Mouse (Mus musculus): ENCODE measurements around the gene Fry.
A peak's percentile ranks its signal among the peaks of the same experiment; 100 is the strongest.

The Fry gene

DNA sequence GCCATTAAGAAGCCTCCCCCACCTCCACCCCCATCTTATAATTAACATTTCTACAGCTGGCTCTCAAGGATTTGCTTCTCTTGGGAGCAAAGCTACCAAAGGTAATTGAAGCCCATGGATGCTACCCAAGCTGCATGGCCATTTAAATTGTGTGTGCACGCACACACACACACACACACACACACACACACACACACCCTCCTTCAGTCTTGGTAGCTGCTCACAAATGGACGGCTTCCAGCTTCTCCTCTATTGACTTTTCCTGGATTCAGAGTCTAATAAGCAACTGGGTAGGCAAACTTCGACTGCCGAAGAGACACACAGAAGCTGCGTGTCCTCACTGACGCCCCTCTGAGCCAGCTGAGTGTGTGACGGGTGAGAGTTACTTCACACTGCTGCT, 11.7 kb downstream of the Fry start:
- no peak for DNase-seq (ENCODE audit: low spot score)

DNA sequence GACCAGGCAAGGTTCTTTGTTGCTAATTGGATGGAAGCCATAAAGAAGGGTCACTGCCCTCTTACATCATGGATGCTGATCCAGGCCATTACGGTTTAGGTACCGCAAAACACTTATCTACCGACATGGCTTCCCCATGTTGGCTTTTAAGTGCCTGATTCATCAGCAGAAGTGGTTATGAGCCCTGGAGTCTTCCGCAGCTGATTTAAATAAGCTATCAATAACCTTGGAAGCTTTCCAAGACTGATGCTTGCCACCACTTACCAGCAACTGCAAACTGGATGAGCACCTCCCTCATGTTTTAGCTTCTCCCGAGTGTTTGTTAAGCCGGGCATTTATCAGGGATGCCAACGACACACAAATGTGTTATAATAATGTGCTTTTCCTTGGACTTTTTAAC, 12.7 kb downstream of the Fry start:
- DNase-seq (ENCODE audit: low spot score), result peak; percentile 21

DNA sequence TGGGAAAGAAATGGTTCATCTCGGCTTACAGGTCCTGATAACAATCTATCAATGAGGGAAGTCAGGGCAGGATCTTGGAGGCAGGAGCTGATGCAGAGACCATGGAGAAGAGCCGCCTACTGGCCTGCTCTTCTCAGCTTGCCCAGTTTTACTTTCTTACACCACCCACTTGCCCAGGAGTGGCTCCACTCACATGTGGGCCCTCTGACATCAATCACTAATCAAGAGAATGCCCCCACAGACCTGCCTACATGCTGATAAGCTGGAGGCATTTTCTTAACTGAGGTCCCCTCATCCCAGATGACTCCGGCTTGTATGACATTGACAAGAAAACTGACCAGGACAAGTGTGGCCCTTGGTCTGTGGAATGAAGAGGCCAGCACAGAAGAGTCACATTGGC, 16.2 kb downstream of the Fry start:
- no peak for DNase-seq (ENCODE audit: low spot score)

DNA sequence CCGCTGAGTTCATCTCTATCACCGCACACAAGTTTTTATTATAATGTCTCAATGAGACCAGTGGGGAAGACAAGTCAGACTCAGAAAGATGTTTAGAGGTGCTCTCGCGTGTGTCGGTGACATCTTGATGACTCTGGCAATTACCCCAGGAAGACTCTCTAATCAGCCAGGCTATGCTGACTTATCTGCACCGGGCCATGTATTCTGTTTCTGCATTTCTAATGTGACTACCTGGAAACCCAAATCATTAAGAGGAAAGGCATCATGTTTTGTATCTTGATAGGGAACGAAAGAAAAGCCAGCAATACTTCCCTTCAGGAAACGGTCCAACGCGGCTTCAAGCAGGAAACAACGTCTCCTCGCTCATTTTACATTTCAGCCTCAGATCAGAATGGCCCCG, 17.1 kb downstream of the Fry start:
- DNase-seq (ENCODE audit: low spot score), result no peak

DNA sequence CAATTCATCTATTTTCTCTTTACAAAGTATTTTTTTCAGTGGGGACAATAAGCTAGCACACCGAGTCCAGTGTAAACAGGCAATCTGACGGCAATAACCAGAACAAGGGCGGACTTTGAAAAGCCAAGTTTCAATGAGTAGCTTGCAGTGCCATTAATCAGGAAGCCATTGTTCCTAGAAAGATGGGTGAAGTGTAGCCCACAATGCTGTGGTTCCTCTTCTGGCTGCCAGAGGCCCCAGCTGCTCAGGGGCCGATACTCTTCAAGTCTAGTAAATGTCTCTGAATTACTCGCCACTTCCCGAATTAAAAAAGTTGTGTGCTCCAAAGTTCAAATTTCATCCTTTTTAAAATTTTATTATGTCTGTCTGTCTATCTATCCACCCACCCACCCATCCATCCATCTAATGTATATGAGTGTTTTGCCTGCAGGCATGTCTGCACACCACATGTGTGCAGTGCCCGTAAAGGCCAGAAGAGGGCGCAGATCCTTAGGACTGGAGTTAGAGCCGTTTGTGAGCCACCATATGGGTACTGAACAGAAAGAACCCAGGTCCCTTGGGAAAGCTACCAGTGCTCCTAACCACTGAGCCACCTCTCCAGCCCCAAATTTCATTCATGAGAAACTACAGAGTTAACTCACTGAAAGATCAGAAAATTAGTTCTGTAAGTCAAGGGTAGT, 19.5 kb downstream of the Fry start:
- DNase-seq (ENCODE audit: low spot score), result no peak

DNA sequence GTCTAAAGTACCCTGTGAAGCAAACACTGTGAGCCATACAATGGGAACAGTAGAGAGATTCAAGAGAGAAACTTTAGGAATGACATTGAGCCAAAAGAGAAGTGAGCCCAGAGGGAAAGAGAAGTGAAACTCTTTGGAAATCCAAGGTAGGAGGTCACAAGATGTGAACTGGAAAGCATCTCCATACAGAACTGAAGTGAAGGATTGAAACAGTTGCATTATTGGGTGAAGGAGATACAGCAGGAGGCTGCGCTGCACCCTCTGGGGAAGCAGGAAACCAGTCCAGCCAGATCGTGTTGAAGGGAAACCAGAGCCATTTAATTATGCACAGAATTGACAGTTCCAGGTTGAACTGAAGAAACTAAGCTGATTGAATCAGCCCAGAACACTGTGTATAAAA, 22.1 kb downstream of the Fry start:
- DNase-seq (ENCODE audit: low spot score), result no peak

DNA sequence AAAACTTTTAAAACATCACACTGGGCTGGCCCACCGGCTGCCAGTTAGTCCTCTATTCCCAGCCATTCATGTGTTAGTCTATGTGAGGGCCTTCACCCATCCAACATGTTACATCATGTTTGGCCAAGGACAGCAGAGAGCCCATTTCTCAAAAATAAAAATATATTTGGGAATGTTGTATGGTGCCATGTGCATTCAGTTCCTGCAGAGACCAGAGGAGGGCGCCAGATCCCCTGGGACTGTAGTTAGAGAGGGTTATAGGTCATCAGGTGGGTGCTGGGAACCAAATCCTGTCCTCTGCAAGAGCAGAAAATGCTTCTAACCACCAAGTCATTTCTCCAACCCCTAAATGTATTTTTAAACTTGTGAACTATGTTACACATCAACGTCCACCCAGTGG, 27.5 kb downstream of the Fry start:
- no peak for DNase-seq (ENCODE audit: low spot score)

DNA sequence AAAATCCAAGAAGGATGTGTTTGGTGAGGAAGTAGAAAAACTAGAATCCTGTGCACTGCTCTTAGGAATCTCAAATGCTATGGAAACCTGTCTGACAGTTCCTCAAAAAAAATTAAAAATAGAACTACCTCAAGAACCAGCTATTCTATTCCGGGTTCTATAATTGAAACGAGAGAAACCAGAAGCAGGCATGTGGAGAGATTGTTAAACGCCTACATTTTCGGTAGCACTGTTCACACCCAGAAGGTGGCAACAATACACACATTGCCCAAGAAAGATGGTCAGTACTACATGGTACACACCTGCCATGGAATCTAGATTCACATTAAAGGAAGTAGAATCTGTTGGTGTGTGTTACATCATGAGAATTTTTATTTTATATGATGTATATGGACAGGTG, 28.2 kb downstream of the Fry start:
- DNase-seq (ENCODE audit: low spot score), result no peak

DNA sequence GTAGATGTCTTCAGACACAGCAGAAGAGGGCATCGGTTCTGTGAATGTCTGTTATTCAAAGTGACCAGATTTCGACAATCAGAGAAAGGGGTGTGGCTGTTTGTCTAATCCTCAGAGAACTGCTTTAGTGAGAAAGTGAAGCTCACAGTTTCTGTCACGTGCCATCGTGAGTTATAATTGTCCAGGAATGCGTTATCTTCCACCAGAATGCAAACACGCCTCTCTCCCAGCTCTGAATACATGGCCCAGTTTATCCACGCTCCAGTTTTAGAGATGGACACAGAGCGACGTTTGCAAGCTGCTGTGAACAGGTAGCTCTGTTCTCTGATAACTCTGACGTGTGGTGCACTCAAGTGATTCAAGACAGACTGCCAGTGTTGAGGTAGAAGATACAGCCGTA, 31.3 kb downstream of the Fry start:
- no peak for DNase-seq (ENCODE audit: low spot score)

DNA sequence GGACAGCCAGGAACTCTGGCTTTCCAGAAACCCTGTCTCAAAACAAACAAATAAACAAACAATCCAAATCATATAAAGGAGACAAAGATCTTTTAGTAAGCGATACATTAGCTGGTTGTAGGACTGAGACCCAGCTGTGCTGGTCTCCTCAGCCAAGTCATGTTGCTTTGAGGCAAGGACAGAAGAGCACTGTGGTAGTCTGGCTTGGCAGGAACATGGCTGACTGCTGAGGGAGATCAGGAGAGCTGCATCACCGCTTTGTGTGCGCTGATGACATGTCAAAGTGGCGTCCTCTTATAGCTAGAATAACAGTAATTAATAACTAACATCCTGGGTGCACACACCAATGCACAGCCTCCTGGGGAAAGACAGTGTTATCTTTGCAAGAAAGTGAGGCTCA, 32.5 kb downstream of the Fry start:
- no peak for DNase-seq (ENCODE audit: low spot score)

DNA sequence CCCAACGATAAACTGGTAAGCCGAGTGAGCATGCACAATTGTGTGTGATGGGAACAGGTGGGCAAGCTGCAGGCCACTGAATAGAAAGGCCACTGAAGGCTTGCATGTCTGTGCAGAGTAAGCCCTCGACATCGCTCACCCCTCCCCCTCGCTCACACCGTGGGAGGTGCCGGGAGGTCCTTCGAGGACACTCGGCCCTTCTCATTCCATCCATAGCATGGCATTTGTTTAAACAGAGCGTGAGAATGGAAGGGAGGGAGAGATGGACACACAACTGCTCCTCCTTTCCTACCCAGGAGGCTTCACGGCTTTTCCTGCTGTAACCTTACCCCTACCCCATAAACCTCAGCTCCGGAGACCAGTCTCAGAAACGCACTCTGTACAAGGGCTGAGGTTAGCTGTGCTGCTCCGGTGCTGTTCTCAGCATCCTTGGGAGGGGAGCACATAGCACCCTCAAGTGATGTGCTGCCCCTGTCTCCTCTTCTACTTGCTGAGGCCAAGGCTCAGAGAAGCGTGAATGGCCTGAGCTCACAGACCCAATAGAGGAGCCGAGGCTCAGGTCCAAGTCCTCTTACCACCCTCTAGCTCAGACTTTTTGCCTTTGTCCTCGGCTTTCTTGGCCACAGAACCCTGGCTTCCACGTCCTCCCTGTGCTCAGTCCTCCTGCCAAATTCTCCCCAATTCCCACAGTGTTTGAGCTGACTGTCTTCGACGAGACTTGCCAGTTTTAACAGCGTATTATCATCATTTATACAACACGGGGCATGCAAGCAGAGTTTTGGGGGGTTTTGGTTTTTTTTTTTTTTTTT, 33.8 kb downstream of the Fry start:
- no peak for DNase-seq (ENCODE audit: low spot score)

DNA sequence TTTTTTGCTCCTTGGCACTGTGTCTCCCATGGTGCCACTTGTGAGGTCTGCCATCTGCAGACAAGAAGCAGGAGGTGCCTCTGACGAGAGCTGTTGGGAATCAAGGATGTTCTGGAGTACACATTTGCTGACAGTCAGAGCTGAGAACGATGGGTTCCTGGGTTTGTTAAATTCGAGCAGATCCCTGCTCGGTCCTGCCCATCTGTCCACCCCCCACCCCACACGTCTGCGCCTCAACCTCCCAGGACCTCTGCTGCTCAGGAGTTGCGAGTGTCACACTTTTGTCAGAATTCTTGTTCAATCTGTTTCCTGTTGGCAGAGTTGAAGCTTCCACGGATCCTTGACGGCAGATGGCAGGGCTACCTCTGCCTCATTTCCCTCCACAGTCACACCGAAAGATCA, 34.4 kb downstream of the Fry start:
- no peak for DNase-seq (ENCODE audit: low spot score)

DNA sequence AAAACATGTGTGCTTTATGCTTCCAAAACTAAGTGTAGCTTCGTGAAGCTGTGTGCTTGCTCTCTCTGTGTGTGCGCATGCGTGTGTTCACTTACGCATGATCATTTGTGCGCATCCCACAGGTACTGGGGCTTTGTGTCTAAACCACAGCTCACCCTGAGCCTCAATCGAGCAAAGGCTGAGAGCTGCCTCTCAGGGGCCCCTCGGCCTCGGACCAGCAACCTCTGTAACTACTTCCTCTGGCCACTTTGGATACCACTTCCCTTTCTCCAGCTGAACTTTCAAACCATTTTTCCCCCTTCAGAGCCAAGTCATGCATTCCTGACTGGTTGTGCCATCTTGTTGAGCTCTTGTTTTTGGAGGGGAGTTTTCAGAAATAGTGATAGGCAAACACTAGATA, 36.9 kb downstream of the Fry start:
- DNase-seq (ENCODE audit: low spot score), result no peak

DNA sequence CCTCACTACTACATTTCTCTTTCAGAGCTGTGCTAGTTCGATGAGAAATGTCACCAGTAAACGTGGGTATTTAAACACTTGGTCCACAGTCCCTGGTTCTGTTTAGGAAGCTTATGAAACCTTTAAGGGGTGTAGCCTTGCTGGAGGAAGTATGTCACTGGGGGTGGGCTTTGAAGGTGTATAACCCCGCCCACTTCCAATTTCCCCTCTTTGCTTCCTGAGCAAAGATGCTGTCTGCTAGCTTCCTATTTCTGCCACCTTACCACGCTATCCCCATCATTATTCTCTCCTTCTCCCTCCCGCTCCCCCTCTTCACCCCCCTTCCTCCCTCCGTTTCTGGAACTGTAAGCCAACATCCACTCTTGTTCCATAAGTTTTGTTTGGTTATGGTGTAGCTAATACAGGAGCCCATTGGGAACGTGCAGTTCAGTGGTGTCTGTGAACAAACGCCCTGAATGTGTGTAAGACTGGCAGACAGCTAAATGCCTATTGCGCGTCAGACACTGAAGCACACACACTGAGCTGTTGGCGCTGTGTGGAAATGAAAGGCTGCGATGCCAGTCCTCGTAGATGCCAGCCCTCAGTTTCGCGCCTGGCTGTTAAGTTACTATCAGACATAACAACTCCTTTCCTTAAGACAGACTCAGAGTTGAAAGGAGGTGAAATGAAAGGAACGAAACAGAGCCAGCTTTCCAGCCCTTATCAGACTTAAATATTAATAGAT, 37.8 kb downstream of the Fry start:
- no peak for DNase-seq (ENCODE audit: low spot score)

DNA sequence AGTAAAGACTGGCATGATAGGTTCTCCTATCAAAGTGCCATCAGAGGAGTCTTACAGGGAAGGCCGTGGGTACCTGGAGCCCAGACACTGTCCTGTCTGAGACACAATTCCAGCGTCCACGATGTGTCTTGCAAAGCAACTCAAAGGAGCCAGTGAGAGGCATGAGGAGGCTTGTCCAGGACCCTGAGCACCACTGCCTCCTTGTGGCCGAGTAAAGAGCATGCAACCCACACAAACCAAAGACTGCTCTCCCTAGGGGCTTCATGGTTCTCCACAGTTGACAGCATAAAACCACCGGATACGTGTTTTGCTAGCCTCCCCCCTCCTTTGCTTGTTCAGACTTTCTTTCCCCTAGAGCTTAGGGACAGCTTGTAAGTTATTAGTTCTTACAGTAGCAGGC, 39.2 kb downstream of the Fry start:
- DNase-seq (ENCODE audit: low spot score), result no peak

DNA sequence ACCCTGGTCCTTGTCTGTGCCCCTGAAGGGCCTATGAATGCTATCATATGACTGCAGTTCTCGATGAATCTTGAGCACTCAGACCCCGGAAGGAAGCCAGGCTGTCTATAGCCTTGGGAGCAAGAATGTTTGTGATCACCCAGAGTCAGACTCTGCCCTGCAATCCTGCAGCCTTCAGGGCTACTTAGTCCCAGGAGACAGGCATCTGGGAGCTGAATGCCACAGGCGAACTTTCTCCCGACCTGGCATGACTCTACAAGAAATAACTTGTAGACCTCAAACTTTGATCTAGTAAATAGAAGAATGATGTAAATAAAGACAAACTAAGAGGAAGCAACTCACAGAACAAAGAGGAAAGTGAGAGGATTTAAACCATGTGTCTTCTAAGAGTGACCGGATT, 40.7 kb downstream of the Fry start:
- no peak for DNase-seq (ENCODE audit: low spot score)

DNA sequence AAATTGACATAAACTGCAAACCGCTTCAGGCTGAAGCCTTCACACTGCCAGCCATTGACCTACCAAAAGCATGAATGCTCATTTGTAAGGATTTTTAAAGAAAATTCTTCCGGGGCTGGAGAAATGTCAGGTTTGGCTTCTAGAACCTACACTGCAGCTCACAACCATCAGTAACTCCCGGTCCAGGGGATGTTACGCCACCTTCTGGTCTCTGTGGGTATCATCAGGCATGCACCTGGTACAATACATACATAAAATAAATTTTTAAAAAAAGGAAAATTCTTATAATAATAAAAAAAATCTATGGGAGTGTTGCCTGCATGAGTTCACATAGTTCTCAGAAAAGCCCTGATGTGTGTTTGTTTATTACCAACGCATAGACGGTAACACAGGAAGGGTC, 42.7 kb downstream of the Fry start:
- DNase-seq (ENCODE audit: low spot score), result no peak

DNA sequence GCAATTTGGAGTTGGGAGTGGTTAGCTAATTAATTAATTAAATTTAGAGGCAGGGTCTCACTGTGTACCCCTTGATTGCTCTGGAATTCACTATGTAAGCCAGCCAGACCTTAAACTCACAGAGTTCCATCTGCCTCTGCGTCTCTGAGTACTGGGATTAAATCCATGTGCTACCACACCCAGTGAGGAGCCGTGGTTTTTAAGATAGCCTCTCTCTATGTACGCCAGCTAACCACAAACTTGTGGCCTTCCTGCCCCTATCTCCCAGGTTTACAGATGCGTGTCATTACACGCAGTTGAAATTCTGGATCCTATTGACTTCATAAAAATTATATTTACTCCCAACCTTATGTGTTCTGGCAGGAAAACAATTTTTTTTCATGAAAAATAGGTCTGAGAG, 43.5 kb downstream of the Fry start:
- DNase-seq (ENCODE audit: low spot score), result no peak

DNA sequence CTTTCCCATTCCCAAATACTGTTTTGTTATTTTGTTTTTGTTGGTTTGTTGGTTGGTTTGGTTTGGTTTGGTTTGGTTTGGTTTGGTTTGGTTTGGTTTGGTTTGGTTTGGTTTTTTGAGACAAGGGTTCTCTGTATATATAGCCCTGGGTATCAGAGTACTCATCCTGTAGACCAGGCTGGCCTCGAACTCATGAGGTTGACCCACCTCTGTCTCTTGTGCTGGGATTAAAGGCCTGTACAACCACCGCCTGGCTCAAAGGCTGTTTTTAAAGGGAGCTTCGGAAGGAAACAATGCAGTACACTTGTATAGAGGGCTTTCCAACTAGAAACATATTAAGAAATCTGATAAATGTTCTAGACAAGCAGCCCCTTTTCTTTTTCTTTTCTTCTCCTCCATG, 46.2 kb downstream of the Fry start:
- no peak for DNase-seq (ENCODE audit: low spot score)

DNA sequence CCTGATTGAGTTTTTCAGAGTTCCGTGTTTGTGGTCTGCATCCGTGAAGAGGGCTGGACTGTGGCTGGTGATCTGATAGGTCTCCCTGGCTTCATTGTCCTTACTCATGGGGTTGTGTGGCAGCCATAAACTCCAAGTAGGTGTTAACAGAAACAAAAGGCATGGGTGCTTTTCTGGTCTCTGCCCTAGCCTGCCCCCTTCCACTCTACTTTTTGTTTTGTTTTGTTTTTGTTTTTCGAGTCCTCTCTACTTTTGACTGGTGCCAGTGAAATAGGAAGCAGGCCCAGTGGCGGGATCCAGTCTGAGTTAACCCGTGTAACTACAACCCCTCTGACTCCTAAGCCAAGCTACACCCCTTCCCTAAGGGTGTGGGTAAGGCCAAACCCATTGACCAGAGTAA, 48.4 kb downstream of the Fry start:
- DNase-seq (ENCODE audit: low spot score), result no peak

DNA sequence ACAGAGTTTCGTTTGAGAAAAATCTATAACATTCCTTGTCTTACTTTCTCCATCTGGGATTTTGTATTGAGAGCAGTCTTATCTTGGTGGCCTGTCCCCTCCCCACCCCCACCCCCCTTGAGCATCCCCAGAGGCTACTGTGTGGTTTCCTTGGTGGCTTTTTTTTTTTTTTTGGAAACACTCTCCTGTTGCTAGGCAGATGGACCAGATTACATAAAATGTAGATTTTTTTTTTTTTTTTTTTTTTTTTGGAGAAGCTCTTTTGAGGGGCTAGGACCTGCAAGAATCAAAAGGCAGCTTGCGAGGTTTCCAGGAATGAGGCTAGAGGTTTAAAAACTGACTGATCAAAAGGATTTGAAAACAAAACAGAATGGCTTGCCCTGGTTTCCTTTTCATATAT, 48.8 kb downstream of the Fry start:
- DNase-seq (ENCODE audit: low spot score), result no peak

DNA sequence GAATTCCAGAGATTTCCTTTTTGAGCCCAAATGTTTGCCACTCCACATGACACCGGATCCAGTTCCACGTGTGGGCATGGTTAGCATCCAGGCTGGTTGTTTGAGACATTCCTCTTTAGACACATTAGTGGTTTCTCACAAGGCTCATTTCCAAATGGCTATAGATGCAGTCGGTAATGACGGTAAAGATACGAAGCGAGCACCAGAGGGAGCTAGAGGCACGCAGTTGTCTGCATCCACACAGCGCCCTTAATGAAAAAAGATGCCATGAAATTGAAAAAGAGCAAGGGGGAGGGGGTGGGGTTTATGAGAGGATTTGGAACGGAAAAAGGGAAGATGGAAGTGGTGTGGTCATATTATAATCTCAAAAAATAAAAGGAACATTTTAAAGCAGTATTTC, 50.3 kb downstream of the Fry start:
- peak; percentile 79 for DNase-seq (ENCODE audit: low spot score)

DNA sequence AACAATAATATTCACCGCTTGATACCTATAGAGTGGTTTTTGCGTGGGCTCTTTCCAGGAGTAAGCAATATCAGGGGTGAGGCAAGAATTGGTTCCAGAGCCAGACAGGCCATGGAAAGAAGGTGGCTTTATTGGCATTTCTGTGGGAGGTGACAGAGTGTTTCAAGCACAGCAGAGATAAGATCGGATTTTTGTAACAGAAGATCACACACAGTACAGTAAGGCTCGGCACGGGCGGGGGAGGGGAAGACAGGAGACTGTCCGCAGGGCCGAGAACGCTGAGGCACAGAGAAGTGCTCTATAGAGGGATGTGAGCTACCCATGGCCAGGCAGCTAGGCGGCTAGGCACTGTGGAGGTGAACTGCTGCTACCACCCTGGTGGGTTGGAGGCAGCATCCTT, 53.1 kb downstream of the Fry start:
- DNase-seq (ENCODE audit: low spot score), result no peak

Data from MN1 (cell line).